Mouse (Mus musculus) heart, postnatal 0 days (tissue): ENCODE results near the gene Pdlim3.

Source experiments
- CTCF ChIP-seq: IDR thresholded peaks from 2 replicates; pipeline ENCODE4 v1.5.1; 2016; ENCODE audit warnings: antibody characterized with exemption, control low read depth, low read depth
- EP300 ChIP-seq: IDR thresholded peaks from 2 replicates; pipeline ENCODE4 v1.6.1; 2016; ENCODE audit warnings: antibody characterized with exemption, low read depth

- TF ChIP-seq CTCF, result no peak
- TF ChIP-seq EP300, result no peak
Measured at GRCm38 (mm10) chr8:45885202-45885685, at the start of gene Pdlim3.
